Mouse (Mus musculus) layer of hippocampus, postnatal 25 days (tissue): Measurements from ENCODE around the gene Amz2. TPM values are rescaled to one million over a fixed set of nuclear protein-coding genes. Genes with fewer than 3 reads are reported as not detected.

Experiments
- DNase-seq, 2 experiments: peaks; one replicate each; pipeline ENCODE4 v3.0.0; 2022; ENCODE audit warnings: mixed read lengths in 2 of 2, low spot score in 1 of 2; ENCODE audit errors: extremely low spot score in 1 of 2
- total RNA-seq, 2 experiments: library from RNA; stranded (reverse); gene quantifications; 2 replicates each; pipeline ENCODE4 v1.2.3; 2021

The Amz2 gene
- 10 to 100 TPM; 57.3 to 63.2 TPM for total RNA-seq

DNA sequence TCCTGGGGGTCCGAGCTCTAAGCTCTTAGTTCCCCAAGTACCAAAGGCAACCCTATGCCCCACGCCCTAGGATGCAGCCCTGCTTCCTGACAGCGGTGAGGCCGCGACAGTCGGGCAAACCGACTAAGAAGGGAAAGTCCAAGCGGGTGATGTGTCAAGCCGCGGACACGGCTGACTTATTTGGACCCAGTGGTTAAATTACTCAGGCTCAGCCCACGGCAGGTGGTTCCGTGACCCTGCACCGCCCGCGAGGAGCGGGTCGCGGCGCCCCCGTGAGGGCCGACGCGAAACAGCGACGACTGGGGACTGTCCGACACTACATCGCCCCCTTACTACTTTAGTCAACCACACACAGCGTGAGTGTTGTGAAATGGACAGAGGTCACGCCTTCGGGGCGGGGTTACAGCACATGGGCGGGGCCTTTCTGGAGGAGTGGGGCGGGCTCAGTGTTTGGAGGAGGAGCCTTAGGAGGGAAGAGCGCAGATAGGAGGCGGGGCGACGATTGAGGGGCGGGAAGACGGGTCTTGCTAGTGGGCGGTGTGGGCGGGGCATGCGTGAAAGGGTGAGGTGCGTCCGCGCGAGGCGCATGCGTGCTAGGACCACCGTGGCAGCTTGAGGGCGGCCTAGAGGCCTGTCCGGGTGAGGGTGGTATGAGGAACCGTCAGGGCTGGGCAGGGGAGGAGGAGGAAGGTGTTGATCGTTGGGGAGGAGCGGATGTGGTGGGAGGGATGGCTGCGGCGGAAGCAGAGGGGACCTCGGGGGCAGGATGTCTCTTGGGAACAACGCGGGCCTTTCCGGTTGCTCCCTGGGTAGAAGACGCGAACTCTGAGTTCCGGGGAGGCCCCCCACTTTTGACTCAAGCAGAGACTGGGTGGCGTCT is at the start of gene Amz2:
Gene Amz2 (plus strand): TSS at position 555 of the 880 bp plus-strand sequence.
- DNase-seq: peak; percentile 87 to 93

DNA sequence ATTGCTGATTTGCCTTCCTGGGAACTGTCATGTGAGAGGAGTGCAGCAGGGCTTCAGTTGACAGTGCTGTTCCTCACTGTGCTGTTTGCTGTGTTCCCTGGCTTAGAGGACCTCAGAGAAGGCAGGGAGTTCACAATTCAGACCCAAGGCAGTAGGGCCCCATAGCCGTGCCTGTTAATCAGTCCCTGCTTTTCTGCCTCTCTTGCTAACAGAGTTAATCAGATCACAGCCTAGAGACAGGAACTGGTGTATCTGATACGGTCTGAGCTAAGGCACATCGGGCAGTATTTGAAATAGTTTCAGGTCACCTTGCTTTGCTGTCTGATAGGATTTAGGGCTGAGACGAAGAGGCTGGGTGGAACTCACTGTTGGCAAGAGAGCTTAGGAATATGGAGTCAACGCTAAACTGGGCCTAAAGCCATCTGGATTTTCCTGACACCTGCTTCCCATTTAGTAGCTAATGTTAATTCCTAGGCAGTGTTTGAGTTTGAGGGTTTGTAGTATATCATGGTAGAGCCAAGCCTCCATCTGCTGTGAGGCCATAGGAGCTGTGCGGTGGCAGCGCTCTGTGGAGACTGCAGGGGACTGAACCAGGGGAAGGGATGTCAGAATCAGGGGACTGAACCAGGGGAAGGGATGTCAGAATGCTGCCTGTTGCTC is 49.1 kb upstream of the Amz2 start:
- no peak for DNase-seq

GRCm38 (mm10) chr11:109377477-109377876 is 48.3 kb upstream of the Amz2 start:
- no peak for DNase-seq

- DNase-seq: no peak
Observed at GRCm38 (mm10) chr11:109378051-109378450, 47.7 kb upstream of the Amz2 start.

- DNase-seq: no peak
Observed at GRCm38 (mm10) chr11:109380662-109381061, 45.1 kb upstream of the Amz2 start.

- no peak for DNase-seq
Observed at GRCm38 (mm10) chr11:109385296-109385695, 40.5 kb upstream of the Amz2 start.

DNA sequence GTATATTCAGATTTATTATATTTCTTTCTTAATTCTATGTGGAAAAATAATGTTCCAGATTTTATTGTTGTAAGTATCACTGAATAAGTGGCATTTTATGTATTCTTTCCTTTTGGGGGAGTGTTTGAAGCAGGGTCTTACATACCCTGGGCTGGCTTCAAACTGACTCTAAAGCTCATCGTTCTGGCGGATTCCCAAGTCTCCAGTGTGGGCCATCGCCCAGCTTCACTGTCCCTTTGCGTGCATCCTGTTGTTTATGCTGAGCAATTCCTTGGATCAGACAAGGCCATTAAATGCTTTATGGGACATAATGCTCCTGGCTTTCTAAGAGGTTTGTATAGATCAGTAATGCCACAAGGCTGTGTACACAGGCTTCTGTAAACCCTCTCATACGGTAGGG is 36.7 kb upstream of the Amz2 start:
- no peak for DNase-seq

GRCm38 (mm10) chr11:109391200-109391599 is 34.5 kb upstream of the Amz2 start:
- DNase-seq: no peak

DNA sequence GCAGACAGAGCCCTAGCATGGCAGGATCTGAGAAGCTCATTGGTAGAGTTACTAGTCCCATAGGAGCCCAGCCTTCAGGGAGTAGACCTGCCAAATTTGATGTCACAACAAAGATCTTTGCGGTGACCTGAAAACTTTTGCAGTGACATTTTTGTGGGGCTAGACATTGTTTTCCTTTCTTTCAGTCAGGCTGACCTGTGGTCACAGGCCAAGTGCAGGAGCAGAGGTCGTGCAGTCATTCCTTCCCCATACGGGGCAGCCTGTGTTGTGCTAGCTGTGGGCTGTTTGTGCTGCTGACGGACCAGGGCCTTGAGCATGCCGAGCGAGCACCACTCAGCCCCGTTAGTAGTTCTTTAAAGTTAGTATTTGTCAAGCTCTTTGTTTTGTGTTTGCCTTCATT is 34.0 kb upstream of the Amz2 start:
- DNase-seq: no peak

- DNase-seq: no peak
Observed at GRCm38 (mm10) chr11:109392601-109393000, 33.1 kb upstream of the Amz2 start.

DNA sequence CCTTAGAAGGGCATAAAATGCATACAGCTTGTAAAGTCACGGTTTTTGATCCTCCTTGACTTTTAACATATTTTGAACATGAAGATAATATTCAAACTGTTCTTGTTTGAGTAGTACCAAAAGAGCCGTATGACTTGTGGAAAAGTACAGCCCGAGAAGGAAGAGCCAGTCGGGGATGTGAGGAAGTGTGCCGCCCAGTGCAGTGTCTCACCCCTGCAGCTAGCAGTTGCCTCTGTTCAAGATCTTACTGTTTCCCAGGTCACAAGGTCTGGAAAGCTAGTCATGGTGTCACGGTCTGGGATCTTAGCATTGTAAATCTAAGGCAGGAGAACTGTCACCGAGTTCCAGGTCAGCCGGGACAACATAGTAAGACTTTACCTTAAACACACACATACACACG is 31.0 kb upstream of the Amz2 start:
- DNase-seq: no peak

- no peak for DNase-seq
Observed at GRCm38 (mm10) chr11:109395291-109395690, 30.5 kb upstream of the Amz2 start.

DNA sequence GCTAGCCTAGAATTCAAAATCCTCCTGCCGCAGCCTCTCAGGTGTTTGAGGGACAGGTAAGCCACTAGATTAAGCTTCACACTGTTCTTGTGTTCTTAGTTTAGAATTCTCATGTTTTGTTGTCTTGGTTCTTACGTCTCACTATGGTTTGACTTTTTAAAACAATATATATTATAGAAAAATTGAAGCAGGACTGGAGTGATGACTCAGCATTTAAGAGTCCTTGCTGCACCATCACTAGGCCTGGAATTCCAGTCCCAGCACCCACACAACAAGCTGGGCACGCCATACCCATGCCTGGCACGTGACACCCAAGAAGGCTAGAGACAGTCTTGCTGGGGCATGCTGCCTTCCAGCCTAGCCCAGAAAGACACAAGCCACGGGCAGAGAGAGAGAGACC is 19.3 kb upstream of the Amz2 start:
- DNase-seq: no peak

GRCm38 (mm10) chr11:109410197-109410980 is 15.4 kb upstream of the Amz2 start:
- DNase-seq: no peak

DNA sequence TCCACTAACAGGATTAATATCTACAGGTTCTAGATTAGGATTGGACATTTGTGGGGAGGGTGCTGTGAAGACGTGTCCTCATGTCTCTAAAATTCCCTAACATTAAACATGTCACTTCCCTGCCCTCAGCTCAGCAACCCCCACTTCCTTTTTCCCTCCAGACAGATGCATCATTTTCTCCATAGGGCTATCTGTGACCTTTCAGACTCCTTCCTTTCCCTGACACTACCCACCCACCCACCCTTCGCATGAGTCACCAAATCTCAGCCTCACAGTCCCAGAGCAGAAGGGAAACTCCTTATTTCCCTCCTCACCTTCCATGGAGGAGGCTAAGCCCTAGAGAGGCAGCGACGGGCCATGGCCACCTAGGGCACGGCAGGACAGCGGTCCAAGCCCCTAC is 12.1 kb upstream of the Amz2 start, which contains the start of gene 9930022D16Rik:
Gene 9930022D16Rik (plus strand): TSS at position 301 of the 400 bp plus-strand sequence.
- DNase-seq: no peak

- no peak for DNase-seq
Observed at GRCm38 (mm10) chr11:109414802-109415201, 10.9 kb upstream of the Amz2 start.

- no peak for DNase-seq
Observed at GRCm38 (mm10) chr11:109416709-109417420, 8.9 kb upstream of the Amz2 start.

DNA sequence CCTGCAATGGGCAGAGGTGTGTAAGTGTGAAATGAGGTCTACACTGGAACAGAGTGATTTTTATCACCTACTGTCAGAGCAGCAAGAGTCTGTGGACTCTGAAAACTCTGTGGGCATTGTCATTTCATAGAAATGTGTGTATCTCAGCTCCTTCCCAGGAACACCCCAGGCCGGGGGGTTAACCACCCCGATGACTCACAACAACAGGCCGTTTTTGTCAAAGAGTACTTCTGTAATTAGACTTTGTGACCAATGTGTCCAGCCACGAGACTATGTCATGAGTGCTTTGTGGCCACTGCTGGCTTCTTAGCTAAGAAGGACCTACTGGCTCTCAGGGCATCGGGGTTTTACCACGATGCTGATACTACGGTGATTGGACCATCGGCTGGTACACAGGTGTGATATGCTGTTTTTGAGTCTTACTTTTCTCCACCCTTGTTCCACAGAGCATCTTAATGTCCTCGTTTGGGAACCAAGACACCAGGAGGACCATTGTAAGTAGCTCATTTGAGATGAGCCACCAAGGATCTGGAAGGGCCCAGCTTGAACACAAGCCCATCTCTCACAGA is 8.2 kb upstream of the Amz2 start:
- DNase-seq: no peak

DNA sequence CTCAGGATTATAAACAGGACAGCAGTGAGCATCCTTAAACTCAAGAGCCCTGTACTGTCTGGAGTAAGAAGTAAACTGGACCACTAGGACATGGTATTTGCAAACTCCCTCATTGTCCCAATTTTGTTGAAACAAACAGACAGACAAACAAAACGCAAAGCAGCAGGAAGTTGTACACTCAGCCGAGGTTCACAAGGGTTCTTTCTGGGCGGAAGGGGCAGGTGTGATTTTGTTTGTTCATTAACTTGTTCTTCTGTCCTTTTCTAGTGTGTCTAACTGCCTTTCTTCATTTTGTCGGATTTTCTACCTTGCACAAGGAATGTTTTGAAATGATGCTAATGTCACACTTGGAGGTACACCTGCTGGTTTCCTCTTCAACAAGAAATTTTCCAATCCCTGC is 6.3 kb upstream of the Amz2 start:
- no peak for DNase-seq

DNA sequence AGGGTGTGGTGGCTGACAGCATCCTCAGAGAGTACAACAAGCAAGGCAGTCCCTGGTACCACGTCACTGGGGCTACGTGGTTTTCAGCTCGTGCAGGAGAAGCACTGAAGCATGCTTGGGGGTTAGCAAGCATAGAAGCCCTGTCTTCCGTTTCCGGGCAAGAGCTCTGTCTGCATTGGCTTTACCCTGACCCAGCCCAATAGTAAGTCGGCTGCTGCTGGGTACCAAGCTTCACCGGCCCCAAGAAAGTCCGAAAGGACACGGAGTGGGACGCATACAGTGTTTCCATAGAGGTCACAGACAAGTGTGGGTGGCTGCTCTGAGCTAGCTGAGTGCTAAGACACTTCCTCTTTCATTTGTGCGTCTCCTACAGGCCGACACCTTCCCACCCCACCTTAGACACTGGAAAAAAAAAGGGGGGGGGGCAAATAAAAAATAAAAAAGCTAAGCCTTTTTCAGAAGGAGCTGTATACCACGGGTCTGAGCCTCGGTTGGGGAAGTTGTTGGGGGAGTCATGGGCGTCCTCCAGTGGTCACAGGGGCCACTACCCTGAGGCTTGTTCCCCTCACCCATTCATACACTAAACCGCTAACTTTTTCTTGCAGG is 5.7 kb upstream of the Amz2 start:
- DNase-seq: no peak
